21 mouse cellular contexts compared by ENCODE assay signal in the genomic region with DNA sequence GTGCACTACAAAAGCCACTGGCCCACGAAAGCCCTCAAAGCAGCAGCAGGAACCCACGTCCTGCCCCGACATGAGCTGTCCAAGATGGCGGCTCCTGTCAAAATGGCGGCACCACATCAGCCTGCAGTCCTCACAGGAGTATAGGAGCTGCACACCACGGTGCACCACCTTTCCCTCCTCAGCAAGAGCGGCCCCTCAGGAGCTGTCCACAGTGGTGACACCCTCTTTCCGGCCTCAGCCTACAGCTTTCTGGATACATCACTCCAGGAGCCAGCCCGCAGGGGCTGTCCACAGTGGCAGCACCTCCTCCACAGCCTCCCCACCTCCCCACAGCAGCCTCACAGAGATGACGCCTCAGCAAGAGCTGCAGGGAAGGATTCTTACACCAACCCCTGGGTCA. TPM values are rescaled to one million over a fixed set of nuclear protein-coding genes. Genes with fewer than 3 reads are reported as not detected.
DNase-seq lines count a peak whose midpoint lies in the region; TF ChIP-seq lines count a peak whose summit lies in the region.
"Had no signal": no experiment of that assay in that cellular context is flagged by ENCODE, and none has a peak within 500 bp of the region (broad histone marks: within the 10 kb centered on the region; RNA-seq: fewer than 3 reads in every experiment).

No protein-coding gene starts in this region.

- no peaks in the 10 kb centered on the region for H3K9me3 ChIP-seq in E14TG2a.4 (ENCODE audit: low read length)
- H3K9me3 ChIP-seq: forebrain, embryonic 12.5 days; forebrain, embryonic 15.5 days; hindbrain, embryonic 15.5 days had no signal

- H3K4me1 ChIP-seq in E14TG2a.4 (replicated peaks; ENCODE audit: low read depth, low read length): peaks cover 38% of the 10 kb centered on the region
- H3K4me1 ChIP-seq: embryonic facial prominence, embryonic 13.5 days; forebrain, embryonic 12.5 days; hindbrain, embryonic 12.5 days; hindbrain, embryonic 15.5 days had no signal

- no peaks in the 10 kb centered on the region for H3K27me3 ChIP-seq in E14TG2a.4 (ENCODE audit: insufficient read depth, low read length)
- H3K27me3 ChIP-seq: embryonic facial prominence, embryonic 13.5 days; forebrain, embryonic 12.5 days; forebrain, embryonic 15.5 days; hindbrain, embryonic 12.5 days; hindbrain, embryonic 15.5 days had no signal

- 0 out of 2 replicates have a peak overlapping the region, but pooled peaks have one; percentile 13 for H3K4me3 ChIP-seq in E14TG2a.4 (replicated peaks; ENCODE audit: low read length)
- H3K4me3 ChIP-seq: embryonic facial prominence, embryonic 13.5 days; erythroblast, embryonic 14.5 days; forebrain, embryonic 12.5 days; forebrain, embryonic 15.5 days; heart, adult 2 months; hindbrain, embryonic 12.5 days; hindbrain, embryonic 15.5 days had no signal

- no peak for TF ChIP-seq CTCF in E14TG2a.4 (conservative IDR thresholded peaks at IDR 0.05; ENCODE audit: low read length)

- H3K36me3 ChIP-seq in E14TG2a.4 (ENCODE audit: insufficient read depth, low read length): peaks cover 9% of the 10 kb centered on the region
- H3K36me3 ChIP-seq: forebrain, embryonic 12.5 days; forebrain, embryonic 15.5 days; hindbrain, embryonic 12.5 days; hindbrain, embryonic 15.5 days had no signal

- DNase-seq in ES-CJ7 (ENCODE audit: low read depth, low spot score): peak; percentile 37
- peak; percentile 61 for DNase-seq in ZHBTc4 (ENCODE audit: low read depth, low spot score)
- no peak for DNase-seq in lung, adult 18-20 months
- DNase-seq in urinary bladder, adult 2 months (ENCODE audit: low spot score): no peak
- DNase-seq in adrenal gland, postnatal 36 days: no peak
- DNase-seq: adrenal gland, postnatal 10 days; cerebellum, adult 11 months; cerebellum, adult 2 months; cerebellum, adult 9-11 months; cerebellum, postnatal 25 days; gastrocnemius, postnatal 25 days; heart, adult 2 months had no signal

RNA-seq across cellular contexts. Expression of gene Zfp599, which starts 2.9 kb away (rescaled TPM):
- 0.26 and 0.34 TPM in 2 replicates for polyA plus RNA-seq in urinary bladder, adult 2 months (2012; rRNA removed)
- under 1 TPM; 0.69 to 0.73 TPM for total RNA-seq in adrenal gland, postnatal 36 days (2021)
- total RNA-seq: gastrocnemius, adult 8-10 months; gastrocnemius, postnatal 25 days had no signal
- polyA plus RNA-seq: erythroblast, embryonic 14.5 days had no signal

RNA-seq across cellular contexts. Expression of gene Zfp809, which starts 37.1 kb away (rescaled TPM):
- 44.2 and 47.3 TPM in 2 replicates for polyA plus RNA-seq in urinary bladder, adult 2 months (2012; rRNA removed)
- total RNA-seq in adrenal gland, postnatal 36 days (2021): 10 to 100 TPM; 36.9 to 45.3 TPM

RNA-seq across cellular contexts. Expression of gene Zfp810, which starts 44.8 kb away (rescaled TPM):
- 11.9 and 12.6 TPM in 2 replicates for polyA plus RNA-seq in urinary bladder, adult 2 months (2012; rRNA removed)
- 1 to 10 TPM; 5.3 to 8.3 TPM for total RNA-seq in adrenal gland, postnatal 36 days (2021)
- total RNA-seq: MEL had no signal

Comparison
In these comparisons a context has a peak if more than half of its experiments do, and no peak if none do; other contexts are left out.
1. DNase-seq: peak in ES-CJ7 (single experiment) and ZHBTc4 (single experiment); none in lung, adult 18-20 months (0 of 2), urinary bladder, adult 2 months (single experiment) and adrenal gland, postnatal 36 days (0 of 2).